Mouse (Mus musculus) G1E (cell line): Measurements from ENCODE around the gene Eif2b5.

Experiments
- CTCF ChIP-seq: IDR thresholded peaks from 2 replicates; pipeline ENCODE4 v1.5.1; 2012; ENCODE audit warnings: low read depth, low read length, inconsistent platforms, mixed read lengths
- GATA1 ChIP-seq: IDR thresholded peaks from 2 replicates; pipeline ENCODE4 v1.6.1; 2012; ENCODE audit warnings: borderline replicate concordance, low read length, inconsistent platforms, mixed read lengths
- GATA2 ChIP-seq: IDR thresholded peaks from 2 replicates; pipeline ENCODE4 v1.6.1; 2012; ENCODE audit warnings: low read depth, low read length, inconsistent platforms, borderline replicate concordance
- TAL1 ChIP-seq: conservative IDR thresholded peaks from 2 replicates; pipeline ENCODE4 v1.6.1; 2012; ENCODE audit warnings: low read depth, low read length, inconsistent platforms, mixed read lengths

DNA sequence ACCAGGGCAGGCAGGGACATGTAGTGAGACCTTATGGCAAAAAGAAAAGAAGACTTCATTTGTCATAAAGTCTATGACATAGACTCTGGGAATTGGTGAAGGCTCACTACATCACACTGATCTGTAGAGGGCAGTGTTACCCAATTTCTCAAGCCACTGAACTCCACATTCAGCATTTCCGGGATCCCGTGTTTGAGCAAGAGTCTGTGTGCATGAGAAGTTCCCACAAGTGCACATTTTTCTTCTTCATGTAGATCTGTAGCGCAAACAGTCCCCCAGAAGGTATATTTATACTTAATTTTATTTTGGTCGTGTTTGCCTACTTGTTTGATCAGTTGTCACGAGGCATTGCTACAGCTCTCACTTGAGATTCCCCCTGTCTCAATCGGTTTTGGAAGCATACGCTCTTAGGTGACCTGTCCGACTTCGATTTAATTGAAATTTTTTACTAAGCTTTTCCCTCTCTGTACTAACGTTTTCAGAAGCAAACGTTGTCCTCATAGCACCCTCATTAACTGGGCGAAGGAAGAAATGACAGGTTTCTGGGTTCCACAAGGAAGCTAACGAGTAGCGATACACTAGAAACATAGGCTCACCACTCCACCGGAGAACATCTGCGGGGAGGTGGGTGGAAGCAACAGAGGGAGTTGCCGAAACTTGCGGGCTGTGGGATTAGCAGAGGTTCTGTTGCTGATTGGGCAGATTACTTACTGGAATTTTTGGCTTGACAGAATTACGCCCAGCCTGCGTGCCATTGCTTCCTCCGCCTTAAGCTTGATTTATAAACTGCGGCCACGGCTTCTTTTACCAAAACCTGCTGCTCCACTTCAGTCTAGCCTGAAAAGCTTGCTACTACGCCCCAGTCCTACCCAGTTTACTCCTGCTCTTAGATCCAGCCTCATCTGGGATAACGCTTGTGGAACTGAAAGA lies 1.7 kb upstream of the Eif2b5 start:
- TF ChIP-seq TAL1 (no peak), CTCF (peak; percentile 43; the same call in 1 of the 2 replicates), GATA1 (no peak), GATA2 (no peak)
